Mouse (Mus musculus): ENCODE results near the gene Foxn3. TPM values are rescaled to one million over a fixed set of nuclear protein-coding genes. Genes with fewer than 3 reads are reported as not detected.
A peak's percentile ranks its signal among the peaks of the same experiment; 100 is the strongest.

The Foxn3 gene
- total and polyA plus RNA-seq, 2 experiments = 21.1 to 27.3 TPM

GRCm38 (mm10) chr12:99230783-99231048 is 332.7 kb downstream of the Foxn3 start:
- H3K27ac ChIP-seq (replicated peaks; ENCODE audit: insufficient read depth, low read depth, low read length) = peak overlapping the region; percentile 27; the same call in 1 of the 2 replicates
- H3K4me3 ChIP-seq (ENCODE audit: insufficient read depth, low read depth, low read length) = no peak overlapping the region

GRCm38 (mm10) chr12:99229973-99230782 is 333.2 kb downstream of the Foxn3 start:
- no peak for TF ChIP-seq CTCF (IDR thresholded peaks at IDR 0.05; ENCODE audit: low read depth, low read length)
- Histone ChIP-seq H3K27ac (replicated peaks; ENCODE audit: insufficient read depth, low read depth, low read length) (peak overlapping the region; percentile 27; the same call in 1 of the 2 replicates), H3K4me1 (ENCODE audit: control insufficient read depth, insufficient read depth, low read length) (peaks cover 46% of the 10 kb centered on the region), H3K9ac (ENCODE audit: low read depth, low read length) (no peak overlapping the region), H3K4me3 (ENCODE audit: insufficient read depth, low read depth, low read length) (no peak overlapping the region), H3K36me3 (ENCODE audit: control insufficient read depth, insufficient read depth, low read length) (no peaks in the 10 kb centered on the region), H3K27me3 (ENCODE audit: control insufficient read depth, insufficient read depth, low read length) (no peaks in the 10 kb centered on the region), H3K79me2 (ENCODE audit: control insufficient read depth, insufficient read depth, low read length) (peaks cover 23% of the 10 kb centered on the region)
- WGBS = 66% methylated on average over 17 of the region's 17 CpGs
- DNase-seq (ENCODE audit: extremely low read depth, low read depth, low spot score) = peak; percentile 69

More at GRCm38 (mm10) chr12:99230783-99231048, 332.7 kb downstream of the Foxn3 start:
- Histone ChIP-seq H3K27me3 (ENCODE audit: control insufficient read depth, insufficient read depth, low read length) (no peaks in the 10 kb centered on the region), H3K36me3 (ENCODE audit: control insufficient read depth, insufficient read depth, low read length) (no peaks in the 10 kb centered on the region), H3K9ac (ENCODE audit: low read depth, low read length) (peak overlapping the region; percentile 31), H3K79me2 (ENCODE audit: control insufficient read depth, insufficient read depth, low read length) (peaks cover 17% of the 10 kb centered on the region), H3K4me1 (ENCODE audit: control insufficient read depth, insufficient read depth, low read length) (peaks cover 48% of the 10 kb centered on the region)
- TF ChIP-seq CTCF (IDR thresholded peaks at IDR 0.05; ENCODE audit: low read depth, low read length) = no peak
- no peak for TF ChIP-seq POLR2A (IDR thresholded peaks at IDR 0.05; ENCODE audit: extremely low read depth, insufficient read depth, low read length)
- no peak for DNase-seq (ENCODE audit: extremely low read depth, low read depth, low spot score)
- 54% methylated on average over 5 of the region's 5 CpGs for WGBS

GRCm38 (mm10) chr12:99227313-99227952 is 335.9 kb downstream of the Foxn3 start:
- Histone ChIP-seq H3K27ac (replicated peaks; ENCODE audit: insufficient read depth, low read depth, low read length) (no peak overlapping the region), H3K4me1 (ENCODE audit: control insufficient read depth, insufficient read depth, low read length) (peaks cover 28% of the 10 kb centered on the region), H3K79me2 (ENCODE audit: control insufficient read depth, insufficient read depth, low read length) (peaks cover 36% of the 10 kb centered on the region), H3K27me3 (ENCODE audit: control insufficient read depth, insufficient read depth, low read length) (no peaks in the 10 kb centered on the region), H3K36me3 (ENCODE audit: control insufficient read depth, insufficient read depth, low read length) (no peaks in the 10 kb centered on the region), H3K9ac (ENCODE audit: low read depth, low read length) (peak overlapping the region; percentile 30; the same call in 1 of the 2 replicates), H3K4me3 (ENCODE audit: insufficient read depth, low read depth, low read length) (no peak overlapping the region)
- peak; percentile 22 for DNase-seq (ENCODE audit: extremely low read depth, low read depth, low spot score)
- WGBS = 84% methylated on average over 6 of the region's 6 CpGs
- TF ChIP-seq POLR2A (IDR thresholded peaks at IDR 0.05; ENCODE audit: extremely low read depth, insufficient read depth, low read length) = no peak
- TF ChIP-seq CTCF (IDR thresholded peaks at IDR 0.05; ENCODE audit: low read depth, low read length) = no peak

GRCm38 (mm10) chr12:99224863-99225603 is 338.3 kb downstream of the Foxn3 start:
- no peak overlapping the region for H3K4me3 ChIP-seq (ENCODE audit: insufficient read depth, low read depth, low read length)
- no peak overlapping the region for H3K27ac ChIP-seq (replicated peaks; ENCODE audit: insufficient read depth, low read depth, low read length)
- no peaks in the 10 kb centered on the region for H3K36me3 ChIP-seq (ENCODE audit: control insufficient read depth, insufficient read depth, low read length)
- peaks cover 31% of the 10 kb centered on the region for H3K79me2 ChIP-seq (ENCODE audit: control insufficient read depth, insufficient read depth, low read length)
- H3K9ac ChIP-seq (ENCODE audit: low read depth, low read length) = no peak overlapping the region
- TF ChIP-seq POLR2A (IDR thresholded peaks at IDR 0.05; ENCODE audit: extremely low read depth, insufficient read depth, low read length) = no peak
- no peak for TF ChIP-seq CTCF (IDR thresholded peaks at IDR 0.05; ENCODE audit: low read depth, low read length)
- DNase-seq (ENCODE audit: extremely low read depth, low read depth, low spot score) = no peak
- WGBS = 82% methylated on average over 13 of the region's 13 CpGs
- peaks cover 11% of the 10 kb centered on the region for H3K4me1 ChIP-seq (ENCODE audit: control insufficient read depth, insufficient read depth, low read length)
- H3K27me3 ChIP-seq (ENCODE audit: control insufficient read depth, insufficient read depth, low read length) = no peaks in the 10 kb centered on the region

- H3K4me3 ChIP-seq (ENCODE audit: insufficient read depth, low read depth, low read length) = no peak overlapping the region
- H3K27me3 ChIP-seq (ENCODE audit: control insufficient read depth, insufficient read depth, low read length) = no peaks in the 10 kb centered on the region
- DNase-seq (ENCODE audit: extremely low read depth, low read depth, low spot score) = no peak
- peaks cover 25% of the 10 kb centered on the region for H3K79me2 ChIP-seq (ENCODE audit: control insufficient read depth, insufficient read depth, low read length)
- no peaks in the 10 kb centered on the region for H3K4me1 ChIP-seq (ENCODE audit: control insufficient read depth, insufficient read depth, low read length)
- no peak overlapping the region for H3K27ac ChIP-seq (replicated peaks; ENCODE audit: insufficient read depth, low read depth, low read length)
- no peak overlapping the region for H3K9ac ChIP-seq (ENCODE audit: low read depth, low read length)
- TF ChIP-seq CTCF (IDR thresholded peaks at IDR 0.05; ENCODE audit: low read depth, low read length) (no peak), POLR2A (IDR thresholded peaks at IDR 0.05; ENCODE audit: extremely low read depth, insufficient read depth, low read length) (no peak)
- no peaks in the 10 kb centered on the region for H3K36me3 ChIP-seq (ENCODE audit: control insufficient read depth, insufficient read depth, low read length)
- 89% methylated on average over 15 of the region's 15 CpGs for WGBS
These were observed 342.1 kb downstream of the Foxn3 start for GRCm38 (mm10) chr12:99221087-99221846.

Measured in liver, adult 2 months (tissue).